Comparison of ENCODE assay signal across 8 mouse cellular contexts in genomic region chr4:132074933-132075769, GRCm38 (mm10). TPM values are rescaled to one million over a fixed set of nuclear protein-coding genes. Genes with fewer than 3 reads are reported as not detected.
DNase-seq lines count a peak whose midpoint lies in the region; ATAC-seq lines count a peak whose summit lies in the region.

Epb41 (minus strand) TSS chr4:132075321.

- H3K27ac ChIP-seq in brown adipose tissue, adult 24 weeks (replicated peaks; ENCODE audit: low read depth, low read length): peak within 1 kb of the TSS; percentile 61
- peak within 1 kb of the TSS; percentile 96 for H3K27ac ChIP-seq in heart, embryonic 13.5 days (replicated peaks)
- H3K27ac ChIP-seq in liver, embryonic 12.5 days: peak within 1 kb of the TSS; percentile 100
- H3K27ac ChIP-seq in stomach, embryonic 15.5 days: peak within 1 kb of the TSS; percentile 79

- peaks cover 9% of the 10 kb centered on the region for H3K36me3 ChIP-seq in heart, embryonic 13.5 days
- peaks cover 32% of the 10 kb centered on the region for H3K36me3 ChIP-seq in liver, embryonic 12.5 days
- H3K36me3 ChIP-seq in stomach, embryonic 15.5 days: no peaks in the 10 kb centered on the region

- H3K9me3 ChIP-seq in heart, embryonic 13.5 days: no peaks in the 10 kb centered on the region
- no peaks in the 10 kb centered on the region for H3K9me3 ChIP-seq in liver, embryonic 12.5 days (replicated peaks)
- no peaks in the 10 kb centered on the region for H3K9me3 ChIP-seq in stomach, embryonic 15.5 days

- H3K4me1 ChIP-seq in brown adipose tissue, adult 24 weeks (ENCODE audit: control insufficient read depth, insufficient read depth, insufficient read length, low read length): peaks cover 35% of the 10 kb centered on the region
- H3K4me1 ChIP-seq in heart, embryonic 13.5 days: peaks cover 84% of the 10 kb centered on the region
- H3K4me1 ChIP-seq in liver, embryonic 12.5 days: peaks cover 84% of the 10 kb centered on the region
- 0 out of 2 replicates have a peak, but pooled peaks cover 14% of the 10 kb centered on the region for H3K4me1 ChIP-seq in stomach, embryonic 15.5 days

- peak within 1 kb of the TSS; percentile 88 for H3K4me2 ChIP-seq in heart, embryonic 13.5 days
- peak within 1 kb of the TSS; percentile 93 for H3K4me2 ChIP-seq in liver, embryonic 12.5 days
- peak within 1 kb of the TSS; percentile 93 for H3K4me2 ChIP-seq in stomach, embryonic 15.5 days

- peak; percentile 83 for ATAC-seq in heart, embryonic 13.5 days (ENCODE audit: extremely low read depth, insufficient number of reproducible peaks, low FRiP score, low TSS enrichment)
- peak; percentile 88 for ATAC-seq in liver, embryonic 12.5 days
- peak; percentile 95 for ATAC-seq in stomach, embryonic 15.5 days (ENCODE audit: insufficient read depth, low FRiP score, low read depth)

- peak within 1 kb of the TSS; percentile 91 for H3K4me3 ChIP-seq in brown adipose tissue, adult 24 weeks (ENCODE audit: insufficient read depth, low read depth, low read length)
- peak within 1 kb of the TSS; percentile 66 for H3K4me3 ChIP-seq in heart, embryonic 13.5 days
- peak within 1 kb of the TSS; percentile 89 for H3K4me3 ChIP-seq in liver, embryonic 12.5 days
- H3K4me3 ChIP-seq in stomach, embryonic 15.5 days (replicated peaks): peak within 1 kb of the TSS; percentile 61

- H3K27me3 ChIP-seq in heart, embryonic 13.5 days (replicated peaks): no peaks in the 10 kb centered on the region
- H3K27me3 ChIP-seq in liver, embryonic 12.5 days (replicated peaks): no peaks in the 10 kb centered on the region
- no peaks in the 10 kb centered on the region for H3K27me3 ChIP-seq in stomach, embryonic 15.5 days (replicated peaks)

- 2% methylated on average over 47 of the region's 47 CpGs for WGBS in heart, embryonic 13.5 days
- 1% methylated on average over 47 of the region's 47 CpGs for WGBS in liver, embryonic 12.5 days (ENCODE audit: insufficient replicate concordance)
- 2% methylated on average over 46 of the region's 47 CpGs for WGBS in stomach, embryonic 15.5 days

- DNase-seq in CD4-positive helper T cell, adult 2 months (ENCODE audit: low read depth, low spot score): peak; percentile 99
- peak; percentile 80 for DNase-seq in fat pad, adult 2 months (ENCODE audit: extremely low read depth, low read depth, low spot score)
- peak; percentile 98 for DNase-seq in kidney, postnatal 10 days
- peak; percentile 99 for DNase-seq in natural killer cell, adult 2 months (ENCODE audit: low spot score in 2 of 2)

- peak within 1 kb of the TSS; percentile 90 for H3K9ac ChIP-seq in heart, embryonic 13.5 days
- peak within 1 kb of the TSS; percentile 96 for H3K9ac ChIP-seq in liver, embryonic 12.5 days
- H3K9ac ChIP-seq in stomach, embryonic 15.5 days: peak within 1 kb of the TSS; percentile 55

RNA-seq across cellular contexts. Expression of gene Epb41, which starts in this region (rescaled TPM):
- polyA plus RNA-seq in brown adipose tissue, adult 24 weeks (2012; ENCODE audit: insufficient read depth, insufficient read length, missing spikeins): 37.1 and 44.1 TPM in 2 replicates
- 58.5 and 76.5 TPM in 2 replicates for polyA plus RNA-seq in heart, embryonic 13.5 days (2015; fragmentation: Nextera tagmentation; extraction: Ambion mirVana)
- polyA plus RNA-seq in liver, embryonic 12.5 days (2016; fragmentation: Nextera tagmentation; extraction: Ambion mirVana): 177 and 187 TPM in 2 replicates
- 54.9 and 57.8 TPM in 2 replicates for polyA plus RNA-seq in stomach, embryonic 15.5 days (2015; fragmentation: Nextera tagmentation; extraction: Ambion mirVana)

Comparison
In these comparisons a context has a peak if more than half of its experiments do, and no peak if none do; other contexts are left out.
1. Peak in every context shown above with its lines: DNase-seq, ATAC-seq, H3K4me3 ChIP-seq and H3K27ac ChIP-seq.